Mouse (Mus musculus): Measurements from ENCODE around the gene Enox1. TPM values are rescaled to one million over a fixed set of nuclear protein-coding genes. Genes with fewer than 3 reads are reported as not detected.

The Enox1 gene
- polyA plus RNA-seq, 1 experiment = 0.06 TPM

DNA sequence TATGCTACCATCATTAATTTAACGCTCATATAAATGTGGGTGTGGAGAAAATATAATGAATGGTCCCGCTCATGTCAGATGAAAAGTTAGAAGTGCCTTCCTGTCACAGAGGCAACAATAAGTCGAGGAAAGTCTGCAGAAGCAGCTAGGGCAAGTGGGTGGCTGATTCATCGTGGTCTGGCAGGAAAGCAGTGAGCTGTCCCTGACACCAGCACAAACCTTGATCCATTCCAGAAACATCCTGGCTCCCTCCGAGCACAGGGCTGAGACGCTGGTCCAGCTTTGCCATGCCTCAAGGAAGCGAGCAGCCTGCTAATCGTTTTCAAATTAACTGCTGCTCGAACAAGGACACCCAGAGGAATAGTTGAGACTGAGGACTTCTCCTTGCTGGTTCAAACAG is 219.1 kb downstream of the Enox1 start:
- WGBS = 15% methylated on average over 9 of the region's 9 CpGs
- Histone ChIP-seq H3K36me3 (ENCODE audit: control insufficient read depth, insufficient read depth, low read length) (no peaks in the 10 kb centered on the region), H3K27ac (ENCODE audit: insufficient read depth, low read length) (no peak overlapping the region), H3K4me3 (ENCODE audit: extremely low read depth, insufficient read depth, insufficient read length) (no peak overlapping the region), H3K27me3 (ENCODE audit: control insufficient read depth, insufficient read depth, low read length) (no peaks in the 10 kb centered on the region), H3K4me1 (ENCODE audit: control insufficient read depth, insufficient read depth, insufficient read length) (no peaks in the 10 kb centered on the region)
- no peak for DNase-seq (ENCODE audit: low read depth in 1 of 2, low spot score in 2 of 2)
- TF ChIP-seq CTCF (IDR thresholded peaks at IDR 0.05; ENCODE audit: extremely low read depth, insufficient read depth, insufficient read length, insufficient replicate concordance) = no peak
- no peak for TF ChIP-seq POLR2A (IDR thresholded peaks at IDR 0.05; ENCODE audit: low read depth, low read length)

DNA sequence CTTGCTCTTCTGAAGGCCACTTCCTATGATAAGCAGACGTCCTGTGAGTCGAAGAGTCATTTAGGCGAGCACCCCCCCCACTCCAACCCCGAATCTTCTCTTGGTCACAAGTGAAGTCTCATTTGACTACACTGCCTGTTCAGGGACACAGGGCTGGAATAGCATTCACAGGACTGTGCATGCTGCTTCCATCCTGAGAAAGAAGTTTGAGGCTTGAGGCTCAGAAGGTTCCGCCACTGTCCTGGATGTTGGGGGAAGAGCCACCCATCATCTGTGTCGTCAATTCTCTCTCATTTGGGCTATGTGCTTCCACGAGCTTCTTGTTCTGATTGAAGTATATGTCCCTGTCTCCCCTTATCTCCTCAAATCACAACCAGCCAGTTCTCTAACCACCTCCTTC is 220.2 kb downstream of the Enox1 start:
- no peaks in the 10 kb centered on the region for H3K36me3 ChIP-seq (ENCODE audit: control insufficient read depth, insufficient read depth, low read length)
- no peak overlapping the region for H3K27ac ChIP-seq (ENCODE audit: insufficient read depth, low read length)
- WGBS = 57% methylated on average over 7 of the region's 7 CpGs
- no peak for TF ChIP-seq CTCF (IDR thresholded peaks at IDR 0.05; ENCODE audit: extremely low read depth, insufficient read depth, insufficient read length, insufficient replicate concordance)
- TF ChIP-seq POLR2A (IDR thresholded peaks at IDR 0.05; ENCODE audit: low read depth, low read length) = no peak
- H3K27me3 ChIP-seq (ENCODE audit: control insufficient read depth, insufficient read depth, low read length) = no peaks in the 10 kb centered on the region
- DNase-seq (ENCODE audit: low read depth in 1 of 2, low spot score in 2 of 2) = no peak
- no peak overlapping the region for H3K4me3 ChIP-seq (ENCODE audit: extremely low read depth, insufficient read depth, insufficient read length)
- H3K4me1 ChIP-seq (ENCODE audit: control insufficient read depth, insufficient read depth, insufficient read length) = no peaks in the 10 kb centered on the region

DNA sequence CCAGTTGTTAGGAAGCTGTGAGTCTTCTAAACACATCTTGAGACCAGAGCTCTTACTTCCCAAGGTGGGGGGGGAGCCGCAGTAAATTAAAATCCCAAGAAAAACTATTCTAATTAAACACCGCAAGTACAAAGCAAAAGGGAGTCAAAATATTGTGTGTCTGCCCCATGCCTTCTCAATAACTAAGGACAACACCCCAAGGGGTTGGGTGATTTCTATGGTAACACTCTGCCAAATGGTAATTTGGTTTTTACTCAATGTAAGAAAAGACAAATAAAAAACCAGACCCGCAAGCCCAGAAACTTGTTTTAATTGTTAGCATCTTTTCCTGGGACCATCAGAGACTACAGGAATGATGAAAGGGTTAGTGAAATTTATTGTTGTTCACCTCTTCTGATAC is 220.9 kb downstream of the Enox1 start:
- Histone ChIP-seq H3K4me3 (ENCODE audit: extremely low read depth, insufficient read depth, insufficient read length) (no peak overlapping the region), H3K36me3 (ENCODE audit: control insufficient read depth, insufficient read depth, low read length) (no peaks in the 10 kb centered on the region), H3K4me1 (ENCODE audit: control insufficient read depth, insufficient read depth, insufficient read length) (no peaks in the 10 kb centered on the region), H3K27me3 (ENCODE audit: control insufficient read depth, insufficient read depth, low read length) (no peaks in the 10 kb centered on the region), H3K27ac (ENCODE audit: insufficient read depth, low read length) (no peak overlapping the region)
- WGBS = 93% methylated on average over 3 of the region's 3 CpGs
- DNase-seq (ENCODE audit: low read depth in 1 of 2, low spot score in 2 of 2) = no peak
- TF ChIP-seq POLR2A (IDR thresholded peaks at IDR 0.05; ENCODE audit: low read depth, low read length) (no peak), CTCF (IDR thresholded peaks at IDR 0.05; ENCODE audit: extremely low read depth, insufficient read depth, insufficient read length, insufficient replicate concordance) (no peak)

DNA sequence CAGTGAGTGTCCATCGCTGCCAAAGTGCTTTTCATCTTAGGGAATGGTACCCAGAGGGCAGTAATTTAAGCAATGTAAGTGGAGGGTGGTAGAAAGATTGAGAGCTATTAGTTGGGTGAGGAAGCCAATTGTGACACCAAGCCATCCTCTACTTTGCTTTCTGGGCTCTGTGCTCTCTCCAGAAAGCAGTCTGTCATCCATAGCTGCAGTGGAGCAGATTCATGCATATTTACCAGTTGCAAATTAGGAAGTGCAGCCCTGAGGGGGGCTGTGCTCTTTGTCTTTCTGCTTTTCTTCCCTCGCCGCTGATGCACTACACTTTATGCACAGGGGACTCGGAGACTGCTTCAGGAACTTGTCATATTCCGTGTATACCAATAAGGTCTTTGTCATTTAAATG is 221.3 kb downstream of the Enox1 start:
- TF ChIP-seq POLR2A (IDR thresholded peaks at IDR 0.05; ENCODE audit: low read depth, low read length) = no peak
- TF ChIP-seq CTCF (IDR thresholded peaks at IDR 0.05; ENCODE audit: extremely low read depth, insufficient read depth, insufficient read length, insufficient replicate concordance) = no peak
- Histone ChIP-seq H3K4me1 (ENCODE audit: control insufficient read depth, insufficient read depth, insufficient read length) (no peaks in the 10 kb centered on the region), H3K27me3 (ENCODE audit: control insufficient read depth, insufficient read depth, low read length) (no peaks in the 10 kb centered on the region), H3K27ac (ENCODE audit: insufficient read depth, low read length) (no peak overlapping the region), H3K36me3 (ENCODE audit: control insufficient read depth, insufficient read depth, low read length) (no peaks in the 10 kb centered on the region), H3K4me3 (ENCODE audit: extremely low read depth, insufficient read depth, insufficient read length) (no peak overlapping the region)
- WGBS = 77% methylated on average over 5 of the region's 5 CpGs
- DNase-seq (ENCODE audit: low read depth in 1 of 2, low spot score in 2 of 2) = no peak

DNA sequence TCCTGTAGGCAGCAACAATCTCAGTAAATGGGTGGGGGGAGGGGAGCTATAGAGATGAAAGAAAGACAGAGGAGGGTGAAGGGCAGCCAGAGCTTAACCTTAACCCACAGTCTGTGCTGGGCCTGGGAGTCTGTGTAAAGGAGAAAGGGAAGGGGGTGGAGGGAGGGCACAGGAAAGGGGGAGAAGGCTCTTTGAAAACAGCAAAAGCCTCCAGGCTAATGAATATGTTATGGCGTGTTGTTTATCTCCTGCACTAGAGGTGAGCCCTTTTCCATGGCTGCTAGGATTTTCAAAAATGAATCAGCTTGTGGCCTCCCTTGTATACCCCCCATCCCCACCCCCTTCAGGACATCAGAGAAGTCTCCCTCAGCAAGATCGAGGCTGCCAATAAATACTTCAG is 225.0 kb downstream of the Enox1 start:
- Histone ChIP-seq H3K4me1 (ENCODE audit: control insufficient read depth, insufficient read depth, insufficient read length) (no peaks in the 10 kb centered on the region), H3K36me3 (ENCODE audit: control insufficient read depth, insufficient read depth, low read length) (no peaks in the 10 kb centered on the region), H3K4me3 (ENCODE audit: extremely low read depth, insufficient read depth, insufficient read length) (no peak overlapping the region), H3K27ac (ENCODE audit: insufficient read depth, low read length) (no peak overlapping the region), H3K27me3 (ENCODE audit: control insufficient read depth, insufficient read depth, low read length) (no peaks in the 10 kb centered on the region)
- 75% methylated on average over 2 of the region's 2 CpGs for WGBS
- no peak for TF ChIP-seq POLR2A (IDR thresholded peaks at IDR 0.05; ENCODE audit: low read depth, low read length)
- no peak for DNase-seq (ENCODE audit: low read depth in 1 of 2, low spot score in 2 of 2)

DNA sequence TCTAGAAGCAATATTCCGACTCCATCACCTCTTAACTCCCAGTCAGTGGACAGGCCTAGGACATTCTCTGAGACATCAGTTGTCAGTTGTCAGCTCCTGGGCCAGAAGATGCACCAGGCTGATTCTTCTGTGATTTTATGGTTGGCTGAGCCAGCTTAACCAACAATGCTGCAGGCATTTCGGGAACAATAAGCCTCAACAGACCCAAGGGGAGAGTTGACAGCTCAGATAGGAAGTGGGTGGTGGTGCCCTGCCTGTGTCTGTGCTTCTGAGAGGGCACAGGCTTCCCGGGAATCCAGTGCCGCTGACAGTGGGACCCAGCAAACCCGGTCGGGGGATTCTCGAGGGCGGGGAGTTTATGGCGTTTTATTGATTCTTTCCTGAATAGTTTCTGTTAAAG is 229.1 kb downstream of the Enox1 start:
- TF ChIP-seq CTCF (IDR thresholded peaks at IDR 0.05; ENCODE audit: extremely low read depth, insufficient read depth, insufficient read length, insufficient replicate concordance) = no peak
- TF ChIP-seq POLR2A (IDR thresholded peaks at IDR 0.05; ENCODE audit: low read depth, low read length) = no peak
- no peak overlapping the region for H3K4me3 ChIP-seq (ENCODE audit: extremely low read depth, insufficient read depth, insufficient read length)
- no peaks in the 10 kb centered on the region for H3K36me3 ChIP-seq (ENCODE audit: control insufficient read depth, insufficient read depth, low read length)
- H3K27me3 ChIP-seq (ENCODE audit: control insufficient read depth, insufficient read depth, low read length) = no peaks in the 10 kb centered on the region
- 67% methylated on average over 9 of the region's 9 CpGs for WGBS
- H3K27ac ChIP-seq (ENCODE audit: insufficient read depth, low read length) = no peak overlapping the region
- H3K4me1 ChIP-seq (ENCODE audit: control insufficient read depth, insufficient read depth, insufficient read length) = no peaks in the 10 kb centered on the region
- no peak for DNase-seq (ENCODE audit: low read depth in 1 of 2, low spot score in 2 of 2)

DNA sequence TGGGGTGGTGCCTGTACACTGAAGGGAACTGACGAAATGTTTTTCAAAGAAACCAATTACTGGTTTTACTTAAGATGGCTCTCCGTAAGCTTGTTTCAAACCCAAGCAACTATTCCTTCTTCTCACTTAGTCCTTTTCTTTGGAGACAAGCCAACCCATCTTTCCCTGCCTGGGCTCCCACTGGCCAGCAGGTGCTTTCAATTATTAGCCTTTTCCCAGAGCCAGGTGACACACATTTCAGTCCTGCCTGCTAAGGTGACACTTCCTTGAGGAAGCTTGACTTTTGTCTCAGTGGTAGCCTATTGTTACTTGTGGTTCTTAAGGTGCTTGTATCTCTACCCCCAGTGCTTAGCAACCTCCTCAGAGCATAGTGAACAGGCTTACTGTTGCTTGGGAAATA is 231.3 kb downstream of the Enox1 start:
- no peak overlapping the region for H3K4me3 ChIP-seq (ENCODE audit: extremely low read depth, insufficient read depth, insufficient read length)
- 98% methylated on average over 2 of the region's 2 CpGs for WGBS
- DNase-seq (ENCODE audit: low read depth in 1 of 2, low spot score in 2 of 2) = no peak
- no peaks in the 10 kb centered on the region for H3K36me3 ChIP-seq (ENCODE audit: control insufficient read depth, insufficient read depth, low read length)
- no peak overlapping the region for H3K27ac ChIP-seq (ENCODE audit: insufficient read depth, low read length)
- H3K27me3 ChIP-seq (ENCODE audit: control insufficient read depth, insufficient read depth, low read length) = no peaks in the 10 kb centered on the region
- no peak for TF ChIP-seq POLR2A (IDR thresholded peaks at IDR 0.05; ENCODE audit: low read depth, low read length)
- no peak for TF ChIP-seq CTCF (IDR thresholded peaks at IDR 0.05; ENCODE audit: extremely low read depth, insufficient read depth, insufficient read length, insufficient replicate concordance)
- H3K4me1 ChIP-seq (ENCODE audit: control insufficient read depth, insufficient read depth, insufficient read length) = no peaks in the 10 kb centered on the region

All from spleen, adult 2 months (tissue).